Mouse (Mus musculus) lung, postnatal 0 days (tissue): ENCODE measurements around the gene Ifna1.

Source experiments
- CTCF ChIP-seq: IDR thresholded peaks from 2 replicates; pipeline ENCODE4 v1.5.1; 2016; ENCODE audit warnings: antibody characterized with exemption, mild to moderate bottlenecking
- EP300 ChIP-seq: IDR thresholded peaks from 2 replicates; pipeline ENCODE4 v1.6.1; 2016; ENCODE audit warnings: antibody characterized with exemption, mild to moderate bottlenecking, control low read depth

- TF ChIP-seq CTCF = no peak
- no peak for TF ChIP-seq EP300
Measured at GRCm38 (mm10) chr4:88867926-88868911, 18.3 kb downstream of the Ifna1 start.
